Mouse (Mus musculus) mouse trophoblast stem cell (cell line): ENCODE data around the gene Tuft1.
"Not testable (repeated sequence)": the region's sequence is repeated elsewhere in the genome, so short reads cannot be mapped to it uniquely, and the experiment has no call there.

Experiments used
- in situ Hi-C, 2 experiments: fragments of 300-500 bp; cut with MseI, MboI; formaldehyde crosslinking; loops; 2 replicates in 1 of 2; 3 replicates in 1 of 2; pipeline ENCODE4 v1.15.1; 2025

The Tuft1 gene

GRCm38 (mm10) chr3:94659142-94659748, 573 bp upstream of the Tuft1 start:
- in situ Hi-C loops: not testable (repeated sequence)

- in situ Hi-C loops: not testable (repeated sequence)
These were observed 576 bp downstream of the Tuft1 start for GRCm38 (mm10) chr3:94657852-94658739.

GRCm38 (mm10) chr3:94653967-94654366, 4.7 kb downstream of the Tuft1 start:
- in situ Hi-C loops: not testable (repeated sequence)

GRCm38 (mm10) chr3:94650409-94650808, 8.3 kb downstream of the Tuft1 start:
- in situ Hi-C loops: no loop called here

- in situ Hi-C loops: no loop called here
These were observed 9.7 kb downstream of the Tuft1 start for GRCm38 (mm10) chr3:94648755-94649590.

GRCm38 (mm10) chr3:94642495-94643162, 16.0 kb downstream of the Tuft1 start, which contains the start of gene Gm10972:
Gene Gm10972, plus strand, starts transcription at chr3:94643112.
- in situ Hi-C loops: not testable (repeated sequence)

GRCm38 (mm10) chr3:94629876-94630275, 28.8 kb downstream of the Tuft1 start:
- in situ Hi-C loops: loop anchor here in 1 of 2 experiments (5.0 kb wide), 1 partner anchor 87 kb away; no protein-coding TSS in a partner anchor

GRCm38 (mm10) chr3:94628712-94629111, 30.0 kb downstream of the Tuft1 start:
- in situ Hi-C loops: no loop called here

- in situ Hi-C loops: no loop called here
These were observed 34.4 kb downstream of the Tuft1 start for GRCm38 (mm10) chr3:94624281-94624680.

GRCm38 (mm10) chr3:94622550-94622949, 36.1 kb downstream of the Tuft1 start:
- in situ Hi-C loops: no loop called here

- in situ Hi-C loops: no loop called here
These were observed 36.7 kb downstream of the Tuft1 start for GRCm38 (mm10) chr3:94621740-94622507.

GRCm38 (mm10) chr3:94616717-94617116, 42.0 kb downstream of the Tuft1 start:
- in situ Hi-C loops: no loop called here

GRCm38 (mm10) chr3:94613258-94613878, 45.3 kb downstream of the Tuft1 start:
- in situ Hi-C loops: no loop called here

GRCm38 (mm10) chr3:94612274-94612673, 46.4 kb downstream of the Tuft1 start:
- in situ Hi-C loops: no loop called here

- in situ Hi-C loops: no loop called here
These were observed 46.8 kb downstream of the Tuft1 start for GRCm38 (mm10) chr3:94611834-94612233.

- in situ Hi-C loops: no loop called here
These were observed 47.3 kb downstream of the Tuft1 start for GRCm38 (mm10) chr3:94611343-94611742.

GRCm38 (mm10) chr3:94610581-94610980, 48.1 kb downstream of the Tuft1 start:
- in situ Hi-C loops: no loop called here

- in situ Hi-C loops: loop anchor here in 1 of 2 experiments (10.0 kb wide), 1 partner anchor 75 kb away; no protein-coding TSS in a partner anchor
These were observed 49.1 kb downstream of the Tuft1 start for GRCm38 (mm10) chr3:94609621-94610020.

GRCm38 (mm10) chr3:94601959-94602358, 56.7 kb downstream of the Tuft1 start:
- in situ Hi-C loops: loop anchor here in 1 of 2 experiments (10.0 kb wide), 1 partner anchor 67 kb away; no protein-coding TSS in a partner anchor

- in situ Hi-C loops: no loop called here
These were observed 61.4 kb downstream of the Tuft1 start for GRCm38 (mm10) chr3:94597224-94597779.
